Comparison of ENCODE assay signal across 8 mouse cellular contexts in genomic region chr1:60342808-60343629, GRCm38 (mm10). TPM values are rescaled to one million over a fixed set of nuclear protein-coding genes. Genes with fewer than 3 reads are reported as not detected.
DNase-seq lines count a peak whose midpoint lies in the region; ATAC-seq and TF ChIP-seq lines count a peak whose summit lies in the region.

Gene Cyp20a1 (plus strand): TSS chr1:60343323.

- TF ChIP-seq EP300 in heart, postnatal 0 days (IDR thresholded peaks at IDR 0.05; ENCODE audit: low read depth) = no peak

- TF ChIP-seq POLR2A in testis, adult 2 months (IDR thresholded peaks at IDR 0.05; ENCODE audit: control insufficient read depth, low read depth, low read length) = peak; percentile 72

- H3K36me3 ChIP-seq in E14TG2a.4 (ENCODE audit: insufficient read depth, low read length) = peaks cover 8% of the 10 kb centered on the region
- H3K36me3 ChIP-seq in forebrain, embryonic 12.5 days (replicated peaks) = peaks cover 8% of the 10 kb centered on the region; the same call in 1 of the 2 replicates
- H3K36me3 ChIP-seq in heart, postnatal 0 days (replicated peaks; ENCODE audit: control insufficient read depth, insufficient read depth, low read length) = peaks cover 6% of the 10 kb centered on the region; the same call in 1 of the 2 replicates
- no peaks in the 10 kb centered on the region for H3K36me3 ChIP-seq in liver, embryonic 16.5 days (ENCODE audit: control insufficient read depth, insufficient read depth)
- peaks cover 8% of the 10 kb centered on the region for H3K36me3 ChIP-seq in neural tube, embryonic 13.5 days
- H3K36me3 ChIP-seq in testis, adult 2 months (ENCODE audit: control insufficient read depth, insufficient read depth, low read length) = no peaks in the 10 kb centered on the region

- peak; percentile 98 for ATAC-seq in forebrain, embryonic 12.5 days (ENCODE audit: low FRiP score)
- ATAC-seq in heart, postnatal 0 days (ENCODE audit: insufficient read depth, low read depth) = peak; percentile 95
- peak; percentile 98 for ATAC-seq in liver, embryonic 16.5 days (ENCODE audit: low read depth)
- peak; percentile 97 for ATAC-seq in neural tube, embryonic 13.5 days (ENCODE audit: low read depth)

- H3K27ac ChIP-seq in forebrain, embryonic 12.5 days = peak within 1 kb of the TSS; percentile 93
- peak within 1 kb of the TSS; percentile 89 for H3K27ac ChIP-seq in heart, postnatal 0 days (ENCODE audit: low read depth)
- H3K27ac ChIP-seq in liver, embryonic 16.5 days (ENCODE audit: low read length) = peak within 1 kb of the TSS; percentile 92
- peak within 1 kb of the TSS; percentile 92 for H3K27ac ChIP-seq in neural tube, embryonic 13.5 days (replicated peaks)
- H3K27ac ChIP-seq in testis, adult 2 months (ENCODE audit: control insufficient read depth, insufficient read depth, low read depth, low read length) = peak within 1 kb of the TSS; percentile 95

- peak within 1 kb of the TSS; percentile 85 for H3K4me3 ChIP-seq in E14TG2a.4 (replicated peaks; ENCODE audit: low read length)
- peak within 1 kb of the TSS; percentile 67 for H3K4me3 ChIP-seq in forebrain, embryonic 12.5 days (replicated peaks)
- peak within 1 kb of the TSS; percentile 61 for H3K4me3 ChIP-seq in heart, postnatal 0 days (ENCODE audit: low read depth, low read length)
- peak within 1 kb of the TSS; percentile 84 for H3K4me3 ChIP-seq in liver, embryonic 16.5 days (ENCODE audit: low read depth, low read length)
- peak within 1 kb of the TSS; percentile 70 for H3K4me3 ChIP-seq in neural tube, embryonic 13.5 days
- peak within 1 kb of the TSS; percentile 97 for H3K4me3 ChIP-seq in testis, adult 2 months (ENCODE audit: control insufficient read depth, low read depth, low read length)

- no peak for TF ChIP-seq CTCF in E14TG2a.4 (conservative IDR thresholded peaks at IDR 0.05; ENCODE audit: low read length)
- no peak for TF ChIP-seq CTCF in heart, postnatal 0 days (IDR thresholded peaks at IDR 0.05; ENCODE audit: low read depth)
- TF ChIP-seq CTCF in testis, adult 2 months (IDR thresholded peaks at IDR 0.05; ENCODE audit: control insufficient read depth, insufficient read depth, insufficient replicate concordance, low read depth, low read length) = no peak

- H3K4me1 ChIP-seq in E14TG2a.4 (replicated peaks; ENCODE audit: low read depth, low read length) = peaks cover 27% of the 10 kb centered on the region
- H3K4me1 ChIP-seq in forebrain, embryonic 12.5 days = peaks cover 13% of the 10 kb centered on the region
- H3K4me1 ChIP-seq in heart, postnatal 0 days (ENCODE audit: control insufficient read depth, insufficient read depth) = peaks cover 6% of the 10 kb centered on the region; the same call in 1 of the 2 replicates
- H3K4me1 ChIP-seq in liver, embryonic 16.5 days (ENCODE audit: control insufficient read depth, low read depth, low read length) = peaks cover 18% of the 10 kb centered on the region
- H3K4me1 ChIP-seq in neural tube, embryonic 13.5 days (replicated peaks) = peaks cover 18% of the 10 kb centered on the region
- H3K4me1 ChIP-seq in testis, adult 2 months (ENCODE audit: control insufficient read depth, insufficient read depth, low read length) = peaks cover 3% of the 10 kb centered on the region

- no peaks in the 10 kb centered on the region for H3K27me3 ChIP-seq in E14TG2a.4 (ENCODE audit: insufficient read depth, low read length)
- H3K27me3 ChIP-seq in forebrain, embryonic 12.5 days = no peaks in the 10 kb centered on the region
- no peaks in the 10 kb centered on the region for H3K27me3 ChIP-seq in heart, postnatal 0 days (ENCODE audit: control insufficient read depth, insufficient read depth, low read length)
- no peaks in the 10 kb centered on the region for H3K27me3 ChIP-seq in liver, embryonic 16.5 days (ENCODE audit: control insufficient read depth, insufficient read depth, low read depth, low read length)
- no peaks in the 10 kb centered on the region for H3K27me3 ChIP-seq in neural tube, embryonic 13.5 days
- no peaks in the 10 kb centered on the region for H3K27me3 ChIP-seq in testis, adult 2 months (ENCODE audit: control insufficient read depth, insufficient read depth, low read length)

- DNase-seq in c-Kit-positive CD71-positive TER-119-positive erythroid progenitor cells, embryonic 14.5 days (ENCODE audit: low spot score) = peak; percentile 75
- peak; percentile 87 for DNase-seq in heart, postnatal 0 days (ENCODE audit: low spot score)
- DNase-seq in kidney, postnatal 4 days = peak; percentile 89 to 95

- H3K9me3 ChIP-seq in E14TG2a.4 (ENCODE audit: low read length) = peaks cover 6% of the 10 kb centered on the region
- H3K9me3 ChIP-seq in forebrain, embryonic 12.5 days = no peaks in the 10 kb centered on the region
- H3K9me3 ChIP-seq in heart, postnatal 0 days (replicated peaks; ENCODE audit: control insufficient read depth, low read length) = no peaks in the 10 kb centered on the region
- H3K9me3 ChIP-seq in liver, embryonic 16.5 days (replicated peaks; ENCODE audit: control insufficient read depth, low read length) = no peaks in the 10 kb centered on the region
- no peaks in the 10 kb centered on the region for H3K9me3 ChIP-seq in neural tube, embryonic 13.5 days

- 2% methylated on average over 60 of the region's 60 CpGs for WGBS in forebrain, embryonic 12.5 days
- WGBS in heart, postnatal 0 days = 2% methylated on average over 57 of the region's 60 CpGs
- WGBS in liver, embryonic 16.5 days (ENCODE audit: insufficient replicate concordance) = 2% methylated on average over 60 of the region's 60 CpGs
- 1% methylated on average over 60 of the region's 60 CpGs for WGBS in neural tube, embryonic 13.5 days

- H3K4me2 ChIP-seq in forebrain, embryonic 12.5 days = peak within 1 kb of the TSS; percentile 73
- peak within 1 kb of the TSS; percentile 69 for H3K4me2 ChIP-seq in heart, postnatal 0 days (ENCODE audit: low read depth, low read length)
- peak within 1 kb of the TSS; percentile 89 for H3K4me2 ChIP-seq in liver, embryonic 16.5 days (ENCODE audit: low read depth, low read length)
- H3K4me2 ChIP-seq in neural tube, embryonic 13.5 days = peak within 1 kb of the TSS; percentile 72

- peak within 1 kb of the TSS; percentile 69 for H3K9ac ChIP-seq in forebrain, embryonic 12.5 days
- H3K9ac ChIP-seq in heart, postnatal 0 days (replicated peaks; ENCODE audit: low read depth, low read length) = peak within 1 kb of the TSS; percentile 56
- H3K9ac ChIP-seq in liver, embryonic 16.5 days (ENCODE audit: low read depth, low read length) = peak within 1 kb of the TSS; percentile 80
- H3K9ac ChIP-seq in neural tube, embryonic 13.5 days = peak within 1 kb of the TSS; percentile 80

RNA-seq across cellular contexts. Expression of gene Cyp20a1, which starts in this region (rescaled TPM):
- polyA plus RNA-seq in forebrain, embryonic 12.5 days (2016; fragmentation: Nextera tagmentation; extraction: Ambion mirVana) = 18.9 and 19.3 TPM in 2 replicates
- 23.8 and 33.0 TPM in 2 replicates for total RNA-seq in heart, postnatal 0 days (2014; rRNA removed; ENCODE audit: low replicate concordance)
- 14.7 TPM in 2 replicates for polyA plus RNA-seq in heart, postnatal 0 days (2015; fragmentation: Nextera tagmentation; extraction: Ambion mirVana)
- polyA plus RNA-seq in liver, embryonic 16.5 days (2015; fragmentation: Nextera tagmentation; extraction: Ambion mirVana) = 9.0 and 10.0 TPM in 2 replicates
- 20.3 and 23.5 TPM in 2 replicates for polyA plus RNA-seq in neural tube, embryonic 13.5 days (2015; fragmentation: Nextera tagmentation; extraction: Ambion mirVana)
- polyA plus RNA-seq in testis, adult 2 months (2012; rRNA removed) = 1.1 and 1.2 TPM in 2 replicates

Comparison
In these comparisons a context has a peak if more than half of its experiments do, and no peak if none do; other contexts are left out.
1. Peak in every context shown above with its lines: DNase-seq, ATAC-seq, H3K4me3 ChIP-seq and H3K27ac ChIP-seq.